Mouse (Mus musculus) kidney, postnatal 0 days (tissue): Measurements from ENCODE around the gene Tbc1d22b. TPM values are rescaled to one million over a fixed set of nuclear protein-coding genes. Genes with fewer than 3 reads are reported as not detected.

ENCODE experiments used
- ATAC-seq: fragments of 200-750 bp; cut with Nextera tagmentation; replicated peaks from 2 replicates; pipeline ENCODE4 v1.8.0; 2017; ENCODE audit warnings: low read depth, moderate number of reproducible peaks, moderate TSS enrichment, moderate library complexity; ENCODE audit not compliant: low FRiP score
- DNase-seq: peaks from one replicate; pipeline ENCODE4 v3.0.0-alpha.2; 2016; ENCODE audit warnings: low spot score
- H3K27ac ChIP-seq: fragments of 300-500 bp; sonication (generic); 2 replicates; pipeline ENCODE4 v1.5.1; 2014; ENCODE audit warnings: mild to moderate bottlenecking
- H3K27me3 ChIP-seq: fragments of 300-500 bp; sonication (generic); 2 replicates; pipeline ENCODE4 v1.6.1; 2014; ENCODE audit warnings: low read length, mixed read lengths; ENCODE audit not compliant: insufficient read depth
- H3K36me3 ChIP-seq: fragments of 300-500 bp; sonication (generic); 2 replicates; pipeline ENCODE4 v1.6.1; 2014; ENCODE audit warnings: low read length, mixed read lengths; ENCODE audit not compliant: insufficient read depth
- H3K4me1 ChIP-seq: fragments of 300-500 bp; sonication (generic); replicated peaks from 2 replicates; pipeline ENCODE4 v1.6.1; 2014; ENCODE audit warnings: antibody characterized with exemption, low read length, mixed read lengths; ENCODE audit not compliant: insufficient read depth
- H3K4me2 ChIP-seq: fragments of 300-500 bp; sonication (generic); 2 replicates; pipeline ENCODE4 v1.6.1; 2014; ENCODE audit warnings: mild to moderate bottlenecking, low read length, moderate library complexity, mixed read lengths
- H3K4me3 ChIP-seq: fragments of 300-500 bp; sonication (generic); replicated peaks from 2 replicates; pipeline ENCODE4 v1.5.1; 2014; ENCODE audit warnings: low read depth, low read length
- H3K9ac ChIP-seq: fragments of 300-500 bp; sonication (generic); 2 replicates; pipeline ENCODE4 v1.6.1; 2014; ENCODE audit warnings: low read depth, low read length
- H3K9me3 ChIP-seq: fragments of 300-500 bp; sonication (generic); replicated peaks from 2 replicates; pipeline ENCODE4 v1.6.1; 2016; ENCODE audit warnings: low read length, inconsistent platforms, mixed read lengths
- CTCF ChIP-seq: IDR thresholded peaks from 2 replicates; pipeline ENCODE4 v1.5.1; 2016; ENCODE audit warnings: antibody characterized with exemption, low read depth, mild to moderate bottlenecking, moderate library complexity
- WGBS: fragments of 180-500 bp; shearing (Covaris S2); extraction: QIAGEN DNeasy Blood & Tissue Kit; methylation state at CpG from one replicate; pipeline ENCODE4 v1.1.7; 2014; 5-methylcytosine and 5-hydroxymethylcytosine counted together
- polyA plus RNA-seq: library from polyadenylated mRNA; unstranded; fragments of >200 nt; fragmentation: Nextera tagmentation; extraction: Ambion mirVana; gene quantifications from 2 replicates; pipeline ENCODE4 v1.2.1, GENCODE M21; 2015

The Tbc1d22b gene
- polyA plus RNA-seq, 1 experiment from 2014 or later = 12.0 TPM

DNA sequence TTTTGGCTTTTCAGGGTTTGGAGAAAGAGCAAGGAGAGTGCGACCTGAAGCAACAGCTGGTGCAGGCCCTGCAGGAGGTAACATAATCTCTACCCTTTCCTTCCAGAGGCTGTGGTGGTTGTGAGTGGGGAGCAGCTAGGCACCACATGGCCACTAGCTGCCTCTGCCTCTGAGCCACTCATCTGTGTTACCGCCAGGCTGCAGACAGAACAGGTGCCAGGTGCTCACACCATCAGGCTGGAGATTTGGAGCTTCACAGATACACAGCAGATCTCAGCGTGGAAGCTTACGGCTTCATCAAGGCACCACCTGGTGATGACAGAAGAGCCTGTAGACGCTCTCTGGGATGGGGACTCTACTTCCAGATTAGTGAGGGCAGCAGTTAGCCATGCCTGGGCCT is 79.4 kb downstream of the Tbc1d22b start:
- no peak for TF ChIP-seq CTCF
- H3K4me3 ChIP-seq = no peak overlapping the region
- no peak overlapping the region for H3K4me2 ChIP-seq
- H3K4me1 ChIP-seq = no peaks in the 10 kb centered on the region
- H3K27ac ChIP-seq = no peak overlapping the region
- ATAC-seq (no peak), DNase-seq (no peak)
- WGBS = 89% methylated on average over 5 of the region's 5 CpGs
- peaks cover 64% of the 10 kb centered on the region for H3K36me3 ChIP-seq
- H3K9me3 ChIP-seq = no peaks in the 10 kb centered on the region
- no peak overlapping the region for H3K9ac ChIP-seq
- H3K27me3 ChIP-seq = no peaks in the 10 kb centered on the region

GRCm38 (mm10) chr17:29629620-29630019 is 80.0 kb downstream of the Tbc1d22b start:
- DNase-seq (no peak), ATAC-seq (no peak)
- H3K9ac ChIP-seq = no peak overlapping the region
- H3K4me1 ChIP-seq = no peaks in the 10 kb centered on the region
- no peaks in the 10 kb centered on the region for H3K9me3 ChIP-seq
- H3K4me2 ChIP-seq = no peak overlapping the region
- H3K27ac ChIP-seq = no peak overlapping the region
- TF ChIP-seq CTCF = no peak
- H3K36me3 ChIP-seq = peaks cover 71% of the 10 kb centered on the region
- WGBS = 78% methylated on average over 5 of the region's 5 CpGs
- no peaks in the 10 kb centered on the region for H3K27me3 ChIP-seq
- H3K4me3 ChIP-seq = no peak overlapping the region

DNA sequence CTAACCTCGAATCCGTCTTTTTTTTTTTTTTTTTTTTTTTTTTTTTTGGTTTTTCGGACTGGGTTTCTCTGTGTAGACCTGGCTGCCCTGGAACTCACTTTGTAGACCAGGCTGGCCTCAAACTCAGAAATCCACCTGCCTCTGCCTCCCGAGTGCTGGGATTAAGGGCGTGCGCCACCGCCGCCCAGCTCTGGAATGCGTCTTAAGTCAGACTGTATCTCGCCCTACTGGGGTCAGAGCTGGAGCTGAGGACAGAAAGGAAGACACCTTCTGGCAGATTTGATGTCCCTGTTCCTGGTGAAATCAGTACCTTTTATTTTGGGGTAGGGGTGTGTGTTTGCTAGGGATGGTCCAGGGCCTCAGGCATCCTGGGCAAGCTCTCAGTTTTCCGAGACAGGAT is 82.7 kb downstream of the Tbc1d22b start:
- ATAC-seq = no peak
- no peak overlapping the region for H3K9ac ChIP-seq
- no peaks in the 10 kb centered on the region for H3K27me3 ChIP-seq
- H3K36me3 ChIP-seq = peaks cover 54% of the 10 kb centered on the region
- H3K9me3 ChIP-seq = no peaks in the 10 kb centered on the region
- no peak for TF ChIP-seq CTCF
- 93% methylated on average over 11 of the region's 11 CpGs for WGBS
- no peaks in the 10 kb centered on the region for H3K4me1 ChIP-seq
- H3K4me2 ChIP-seq = no peak overlapping the region
- H3K27ac ChIP-seq = no peak overlapping the region
- no peak for DNase-seq
- H3K4me3 ChIP-seq = no peak overlapping the region

DNA sequence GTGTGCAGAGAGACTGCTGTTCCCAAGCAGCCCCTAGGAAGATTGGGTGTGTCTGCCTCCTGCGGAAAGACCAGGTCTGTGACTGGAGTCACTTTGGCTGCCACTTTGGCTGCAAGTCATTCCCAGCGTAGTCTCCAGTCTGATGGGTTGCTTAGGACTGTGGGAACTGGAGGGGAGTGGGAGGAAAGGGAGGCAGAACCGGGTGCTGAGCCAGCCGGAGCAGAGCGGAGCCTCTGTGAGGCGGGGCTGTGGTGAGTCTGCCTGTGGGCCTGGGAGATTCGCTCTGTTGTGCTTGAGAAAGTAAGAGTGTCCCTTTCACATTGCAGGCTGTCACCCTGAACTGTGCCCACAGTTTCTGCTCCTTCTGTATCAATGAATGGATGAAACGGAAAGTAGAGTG is 85.9 kb downstream of the Tbc1d22b start:
- DNase-seq (no peak), ATAC-seq (no peak)
- no peak for TF ChIP-seq CTCF
- peaks cover 51% of the 10 kb centered on the region for H3K36me3 ChIP-seq
- 85% methylated on average over 8 of the region's 8 CpGs for WGBS
- no peak overlapping the region for H3K27ac ChIP-seq
- H3K4me2 ChIP-seq = no peak overlapping the region
- no peaks in the 10 kb centered on the region for H3K27me3 ChIP-seq
- H3K4me3 ChIP-seq = no peak overlapping the region
- H3K4me1 ChIP-seq = no peaks in the 10 kb centered on the region
- H3K9me3 ChIP-seq = no peaks in the 10 kb centered on the region
- H3K9ac ChIP-seq = no peak overlapping the region

DNA sequence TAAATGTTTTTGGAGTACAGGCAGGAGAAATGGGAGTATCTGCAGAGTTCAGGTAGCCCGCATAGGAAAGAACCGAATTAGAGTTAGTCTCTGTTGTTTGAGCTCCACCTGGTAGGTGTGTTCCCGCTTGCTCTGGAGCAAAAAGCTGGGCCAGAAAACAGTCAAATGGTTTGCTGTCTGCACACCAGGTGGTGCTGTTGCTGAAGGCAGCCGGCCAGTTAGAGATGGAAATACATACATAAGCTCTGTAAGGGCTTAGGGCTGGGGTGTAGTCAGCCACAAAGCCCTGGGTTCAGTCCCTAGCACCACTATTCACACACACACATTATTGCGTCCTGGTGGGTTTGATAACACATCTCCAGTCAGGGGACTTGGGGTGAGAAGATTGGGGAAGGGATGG is 86.5 kb downstream of the Tbc1d22b start:
- H3K4me3 ChIP-seq = no peak overlapping the region
- no peaks in the 10 kb centered on the region for H3K4me1 ChIP-seq
- H3K27me3 ChIP-seq = no peaks in the 10 kb centered on the region
- peaks cover 51% of the 10 kb centered on the region for H3K36me3 ChIP-seq
- ATAC-seq = no peak
- no peaks in the 10 kb centered on the region for H3K9me3 ChIP-seq
- H3K27ac ChIP-seq = no peak overlapping the region
- peak; percentile 57 for DNase-seq
- H3K9ac ChIP-seq = no peak overlapping the region
- 75% methylated on average over 5 of the region's 5 CpGs for WGBS
- H3K4me2 ChIP-seq = no peak overlapping the region
- TF ChIP-seq CTCF = peak; percentile 71

GRCm38 (mm10) chr17:29637377-29637776 is 87.8 kb downstream of the Tbc1d22b start:
- Histone ChIP-seq H3K9me3 (no peaks in the 10 kb centered on the region), H3K27me3 (no peaks in the 10 kb centered on the region), H3K27ac (no peak overlapping the region), H3K36me3 (peaks cover 45% of the 10 kb centered on the region), H3K4me1 (no peaks in the 10 kb centered on the region), H3K4me2 (no peak overlapping the region), H3K9ac (no peak overlapping the region), H3K4me3 (no peak overlapping the region)
- TF ChIP-seq CTCF = no peak
- 93% methylated on average over 4 of the region's 4 CpGs for WGBS
- no peak for ATAC-seq
- DNase-seq = no peak

DNA sequence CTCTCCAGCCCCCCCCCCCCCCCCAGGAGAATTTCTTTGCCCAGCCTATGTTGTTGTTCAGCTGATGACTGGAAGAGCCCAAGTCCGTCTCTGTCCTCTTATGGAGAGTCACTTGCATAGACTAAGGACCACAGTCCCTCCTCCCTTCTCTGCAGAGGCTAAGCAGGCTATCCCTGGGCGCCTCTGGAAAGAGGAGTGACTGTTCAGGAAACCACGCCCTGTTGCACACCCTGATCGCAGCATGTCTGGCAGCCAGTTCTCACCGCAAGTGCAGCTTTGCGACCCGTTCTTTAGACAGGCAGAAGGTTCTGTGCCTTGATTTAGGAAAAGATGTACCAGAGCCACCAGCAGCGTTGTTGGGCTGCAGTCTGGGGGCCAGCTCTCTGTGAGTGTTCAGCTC is 88.3 kb downstream of the Tbc1d22b start:
- no peak overlapping the region for H3K4me3 ChIP-seq
- no peak overlapping the region for H3K27ac ChIP-seq
- WGBS = 66% methylated on average over 8 of the region's 8 CpGs
- ATAC-seq (no peak), DNase-seq (peak; percentile 8)
- H3K36me3 ChIP-seq = peaks cover 44% of the 10 kb centered on the region
- no peak overlapping the region for H3K9ac ChIP-seq
- H3K27me3 ChIP-seq = no peaks in the 10 kb centered on the region
- H3K9me3 ChIP-seq = no peaks in the 10 kb centered on the region
- H3K4me1 ChIP-seq = no peaks in the 10 kb centered on the region
- H3K4me2 ChIP-seq = no peak overlapping the region
- TF ChIP-seq CTCF = no peak
